Mouse (Mus musculus): ENCODE results near the gene Robo1.

- no peak for TF ChIP-seq POLR2A (IDR thresholded peaks at IDR 0.05; ENCODE audit: insufficient read depth, low read depth, low read length)
- TF ChIP-seq CTCF (IDR thresholded peaks at IDR 0.05; ENCODE audit: insufficient read depth, low read depth, low read length), result no peak
These were observed 357.3 kb downstream of the Robo1 start for GRCm38 (mm10) chr16:72665454-72665853.
